Mouse (Mus musculus): ENCODE results near the gene Zfp607b. TPM values are rescaled to one million over a fixed set of nuclear protein-coding genes. Genes with fewer than 3 reads are reported as not detected.

Gene Zfp607b
- polyA plus RNA-seq (2015; fragmentation: Nextera tagmentation; extraction: Ambion mirVana): 3.4 and 4.6 TPM in 2 replicates

- H3K36me3 ChIP-seq: no peaks in the 10 kb centered on the region
- peak; percentile 99 for ATAC-seq (replicated peaks; ENCODE audit: low FRiP score)
- no peaks in the 10 kb centered on the region for H3K9me3 ChIP-seq (replicated peaks)
- H3K9ac ChIP-seq: peak within 1 kb of the TSS; percentile 62
- no peaks in the 10 kb centered on the region for H3K27me3 ChIP-seq
- H3K4me2 ChIP-seq: peak within 1 kb of the TSS; percentile 72
- H3K27ac ChIP-seq: peak within 1 kb of the TSS; percentile 83
- peak within 1 kb of the TSS; percentile 55 for H3K4me3 ChIP-seq (replicated peaks)
- WGBS: 1% methylated on average over 19 of the region's 19 CpGs
- H3K4me1 ChIP-seq: peaks cover 18% of the 10 kb centered on the region
Measured at GRCm38 (mm10) chr7:27688815-27689612, at the start of gene Zfp607b. TSS of gene Zfp607b (plus strand) at chr7:27689340.

- ATAC-seq (replicated peaks; ENCODE audit: low FRiP score): no peak
- Histone ChIP-seq H3K27me3 (no peaks in the 10 kb centered on the region), H3K9ac (no peak overlapping the region), H3K4me3 (replicated peaks) (no peak overlapping the region), H3K9me3 (replicated peaks) (no peaks in the 10 kb centered on the region), H3K27ac (no peak overlapping the region), H3K4me2 (no peak overlapping the region), H3K36me3 (0 out of 2 replicates have a peak, but pooled peaks cover 7% of the 10 kb centered on the region), H3K4me1 (no peaks in the 10 kb centered on the region)
- 55% methylated on average over 1 of the region's 1 CpGs for WGBS
Measured at GRCm38 (mm10) chr7:27644471-27644870, 44.7 kb upstream of the Zfp607b start.

GRCm38 (mm10) chr7:27646516-27646915 is 42.6 kb upstream of the Zfp607b start:
- H3K9me3 ChIP-seq (replicated peaks): no peaks in the 10 kb centered on the region
- H3K4me2 ChIP-seq: no peak overlapping the region
- WGBS: 86% methylated on average over 7 of the region's 7 CpGs
- H3K9ac ChIP-seq: no peak overlapping the region
- H3K27ac ChIP-seq: no peak overlapping the region
- H3K4me1 ChIP-seq: peaks cover 6% of the 10 kb centered on the region; the same call in 1 of the 2 replicates
- peaks cover 2% of the 10 kb centered on the region; the same call in 1 of the 2 replicates for H3K27me3 ChIP-seq
- no peak overlapping the region for H3K4me3 ChIP-seq (replicated peaks)
- H3K36me3 ChIP-seq: no peaks in the 10 kb centered on the region
- ATAC-seq (replicated peaks; ENCODE audit: low FRiP score): no peak

- H3K9ac ChIP-seq: no peak overlapping the region
- WGBS: 75% methylated on average over 6 of the region's 6 CpGs
- no peaks in the 10 kb centered on the region for H3K36me3 ChIP-seq
- no peak overlapping the region for H3K4me3 ChIP-seq (replicated peaks)
- H3K27me3 ChIP-seq: peaks cover 10% of the 10 kb centered on the region
- H3K4me2 ChIP-seq: no peak overlapping the region
- no peak overlapping the region for H3K27ac ChIP-seq
- no peak for ATAC-seq (replicated peaks; ENCODE audit: low FRiP score)
- H3K4me1 ChIP-seq: peaks cover 6% of the 10 kb centered on the region; the same call in 1 of the 2 replicates
- no peaks in the 10 kb centered on the region for H3K9me3 ChIP-seq (replicated peaks)
Measured at GRCm38 (mm10) chr7:27647281-27648002, 41.7 kb upstream of the Zfp607b start.

- Histone ChIP-seq H3K27me3 (peaks cover 33% of the 10 kb centered on the region), H3K4me2 (no peak overlapping the region), H3K36me3 (no peaks in the 10 kb centered on the region), H3K9ac (no peak overlapping the region), H3K9me3 (replicated peaks) (no peaks in the 10 kb centered on the region), H3K4me3 (replicated peaks) (no peak overlapping the region), H3K4me1 (peaks cover 15% of the 10 kb centered on the region), H3K27ac (no peak overlapping the region)
- no peak for ATAC-seq (replicated peaks; ENCODE audit: low FRiP score)
- WGBS: 93% methylated on average over 11 of the region's 11 CpGs
Measured at GRCm38 (mm10) chr7:27649723-27650122, 39.4 kb upstream of the Zfp607b start.

GRCm38 (mm10) chr7:27650949-27651348 is 38.2 kb upstream of the Zfp607b start:
- H3K4me3 ChIP-seq (replicated peaks): peak overlapping the region; percentile 17; the same call in 1 of the 2 replicates
- peak overlapping the region; percentile 31 for H3K4me2 ChIP-seq
- no peaks in the 10 kb centered on the region for H3K9me3 ChIP-seq (replicated peaks)
- no peak for ATAC-seq (replicated peaks; ENCODE audit: low FRiP score)
- peaks cover 45% of the 10 kb centered on the region for H3K27me3 ChIP-seq
- H3K9ac ChIP-seq: no peak overlapping the region
- peaks cover 15% of the 10 kb centered on the region for H3K4me1 ChIP-seq
- H3K27ac ChIP-seq: no peak overlapping the region
- WGBS: 5% methylated on average over 10 of the region's 10 CpGs
- H3K36me3 ChIP-seq: no peaks in the 10 kb centered on the region

- Histone ChIP-seq H3K27me3 (peaks cover 74% of the 10 kb centered on the region), H3K9ac (no peak within 1 kb of the TSS), H3K36me3 (peaks cover 8% of the 10 kb centered on the region), H3K27ac (no peak within 1 kb of the TSS), H3K4me1 (peaks cover 15% of the 10 kb centered on the region), H3K4me2 (peak within 1 kb of the TSS; percentile 55), H3K9me3 (replicated peaks) (no peaks in the 10 kb centered on the region), H3K4me3 (replicated peaks) (peak within 1 kb of the TSS; percentile 31)
- 4% methylated on average over 47 of the region's 62 CpGs for WGBS
- ATAC-seq (replicated peaks; ENCODE audit: low FRiP score): peak; percentile 76
Measured at GRCm38 (mm10) chr7:27653681-27654437, 35.3 kb upstream of the Zfp607b start, which contains the start of gene Ttc9b. TSS of gene Ttc9b (plus strand) at chr7:27653915.

GRCm38 (mm10) chr7:27654607-27655276 is 34.4 kb upstream of the Zfp607b start:
- Histone ChIP-seq H3K27me3 (peaks cover 83% of the 10 kb centered on the region), H3K4me3 (replicated peaks) (no peak overlapping the region), H3K27ac (no peak overlapping the region), H3K9me3 (replicated peaks) (no peaks in the 10 kb centered on the region), H3K36me3 (peaks cover 13% of the 10 kb centered on the region), H3K4me1 (peaks cover 15% of the 10 kb centered on the region), H3K4me2 (no peak overlapping the region), H3K9ac (no peak overlapping the region)
- no peak for ATAC-seq (replicated peaks; ENCODE audit: low FRiP score)
- 64% methylated on average over 20 of the region's 20 CpGs for WGBS

GRCm38 (mm10) chr7:27655545-27655944 is 33.6 kb upstream of the Zfp607b start:
- ATAC-seq (replicated peaks; ENCODE audit: low FRiP score): no peak
- Histone ChIP-seq H3K9ac (no peak overlapping the region), H3K36me3 (peaks cover 14% of the 10 kb centered on the region), H3K27me3 (peaks cover 84% of the 10 kb centered on the region), H3K4me2 (no peak overlapping the region), H3K27ac (no peak overlapping the region), H3K9me3 (replicated peaks) (no peaks in the 10 kb centered on the region), H3K4me3 (replicated peaks) (no peak overlapping the region), H3K4me1 (peaks cover 11% of the 10 kb centered on the region)
- WGBS: 28% methylated on average over 11 of the region's 11 CpGs

- Histone ChIP-seq H3K9me3 (replicated peaks) (no peaks in the 10 kb centered on the region), H3K36me3 (peaks cover 22% of the 10 kb centered on the region), H3K4me2 (no peak overlapping the region), H3K4me1 (peaks cover 9% of the 10 kb centered on the region), H3K4me3 (replicated peaks) (no peak overlapping the region), H3K9ac (no peak overlapping the region), H3K27me3 (peaks cover 81% of the 10 kb centered on the region), H3K27ac (no peak overlapping the region)
- ATAC-seq (replicated peaks; ENCODE audit: low FRiP score): no peak
- 91% methylated on average over 16 of the region's 16 CpGs for WGBS
Measured at GRCm38 (mm10) chr7:27656600-27656999, 32.5 kb upstream of the Zfp607b start.

- WGBS: 25% methylated on average over 53 of the region's 53 CpGs
- peaks cover 69% of the 10 kb centered on the region for H3K27me3 ChIP-seq
- no peaks in the 10 kb centered on the region for H3K9me3 ChIP-seq (replicated peaks)
- H3K4me1 ChIP-seq: peaks cover 9% of the 10 kb centered on the region
- peak overlapping the region; percentile 33 for H3K4me2 ChIP-seq
- H3K36me3 ChIP-seq: peaks cover 24% of the 10 kb centered on the region
- no peak for ATAC-seq (replicated peaks; ENCODE audit: low FRiP score)
- no peak overlapping the region for H3K27ac ChIP-seq
- H3K4me3 ChIP-seq (replicated peaks): 0 out of 2 replicates have a peak overlapping the region, but pooled peaks have one; percentile 3
- H3K9ac ChIP-seq: no peak overlapping the region
Measured at GRCm38 (mm10) chr7:27657824-27658395, 31.2 kb upstream of the Zfp607b start.
